Mouse (Mus musculus) heart, embryonic 12.5 days (tissue): ENCODE measurements around the gene Cxcl10. TPM values are rescaled to one million over a fixed set of nuclear protein-coding genes. Genes with fewer than 3 reads are reported as not detected.

Source experiments
- ATAC-seq: fragments of 200-750 bp; cut with Nextera tagmentation; 2 replicates; pipeline ENCODE4 v1.8.0; 2017; ENCODE audit warnings: moderate TSS enrichment, moderate library complexity; ENCODE audit not compliant: insufficient number of reproducible peaks, low FRiP score
- H3K27ac ChIP-seq: fragments of 300-500 bp; sonication (generic); 2 replicates; pipeline ENCODE4 v1.5.1; 2016; ENCODE audit warnings: mild to moderate bottlenecking, moderate library complexity; ENCODE audit not compliant: poor library complexity, severe bottlenecking
- H3K27me3 ChIP-seq: fragments of 300-500 bp; sonication (generic); replicated peaks from 2 replicates; pipeline ENCODE4 v1.6.1; 2016; ENCODE audit warnings: mild to moderate bottlenecking, moderate library complexity
- H3K36me3 ChIP-seq: fragments of 300-500 bp; sonication (generic); 2 replicates; pipeline ENCODE4 v1.6.1; 2016; ENCODE audit warnings: mild to moderate bottlenecking, moderate library complexity
- H3K4me1 ChIP-seq: fragments of 300-500 bp; sonication (generic); replicated peaks from 2 replicates; pipeline ENCODE4 v1.6.1; 2016; ENCODE audit warnings: mild to moderate bottlenecking
- H3K4me2 ChIP-seq: fragments of 300-500 bp; sonication (generic); 2 replicates; pipeline ENCODE4 v1.6.1; 2016; ENCODE audit warnings: mild to moderate bottlenecking, moderate library complexity
- H3K4me3 ChIP-seq: fragments of 300-500 bp; sonication (generic); 2 replicates; pipeline ENCODE4 v1.5.1; 2016; ENCODE audit warnings: mild to moderate bottlenecking
- H3K9ac ChIP-seq: fragments of 300-500 bp; sonication (generic); 2 replicates; pipeline ENCODE4 v1.6.1; 2016; ENCODE audit warnings: mild to moderate bottlenecking, moderate library complexity
- H3K9me3 ChIP-seq: fragments of 300-500 bp; sonication (generic); replicated peaks from 2 replicates; pipeline ENCODE4 v1.6.1; 2016; ENCODE audit warnings: mild to moderate bottlenecking, moderate library complexity
- WGBS: fragments of 180-500 bp; shearing (Covaris S2); methylation state at CpG from one replicate; pipeline ENCODE4 v1.1.7; 2016; 5-methylcytosine and 5-hydroxymethylcytosine counted together
- polyA plus RNA-seq: library from polyadenylated mRNA; unstranded; fragments of >200 nt; fragmentation: Nextera tagmentation; extraction: Ambion mirVana; gene quantifications from 2 replicates; pipeline ENCODE4 v1.2.1, GENCODE M21; 2016

The Cxcl10 gene
- polyA plus RNA-seq, 1 experiment from 2014 or later: 0.52 TPM

DNA sequence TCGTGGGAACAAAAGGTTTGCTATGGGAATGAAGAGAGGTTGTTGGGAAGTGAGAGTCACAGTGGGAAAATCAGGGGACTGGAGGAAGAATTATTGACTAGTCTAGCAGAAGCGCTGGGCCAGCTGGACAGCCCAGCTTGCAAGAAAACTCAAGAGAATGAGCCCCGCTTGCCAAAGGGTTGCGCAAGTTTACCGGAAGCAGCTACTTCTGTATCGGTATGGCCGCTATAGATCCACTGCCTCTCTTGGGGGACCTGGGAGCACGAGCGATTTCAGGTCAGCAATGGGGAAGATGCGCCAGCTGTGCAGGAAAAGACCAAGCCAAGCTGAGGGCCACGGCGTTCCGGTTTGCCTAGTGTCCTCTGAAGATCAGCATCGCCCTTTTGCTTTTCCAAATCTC is 30.1 kb downstream of the Cxcl10 start:
- H3K4me2 ChIP-seq: no peak overlapping the region
- H3K27ac ChIP-seq: no peak overlapping the region
- H3K36me3 ChIP-seq: no peaks in the 10 kb centered on the region
- WGBS: 87% methylated on average over 14 of the region's 14 CpGs
- H3K4me1 ChIP-seq: peaks cover 4% of the 10 kb centered on the region; the same call in 1 of the 2 replicates
- no peaks in the 10 kb centered on the region for H3K27me3 ChIP-seq
- no peak overlapping the region for H3K9ac ChIP-seq
- no peaks in the 10 kb centered on the region for H3K9me3 ChIP-seq
- no peak overlapping the region for H3K4me3 ChIP-seq
- no peak for ATAC-seq

DNA sequence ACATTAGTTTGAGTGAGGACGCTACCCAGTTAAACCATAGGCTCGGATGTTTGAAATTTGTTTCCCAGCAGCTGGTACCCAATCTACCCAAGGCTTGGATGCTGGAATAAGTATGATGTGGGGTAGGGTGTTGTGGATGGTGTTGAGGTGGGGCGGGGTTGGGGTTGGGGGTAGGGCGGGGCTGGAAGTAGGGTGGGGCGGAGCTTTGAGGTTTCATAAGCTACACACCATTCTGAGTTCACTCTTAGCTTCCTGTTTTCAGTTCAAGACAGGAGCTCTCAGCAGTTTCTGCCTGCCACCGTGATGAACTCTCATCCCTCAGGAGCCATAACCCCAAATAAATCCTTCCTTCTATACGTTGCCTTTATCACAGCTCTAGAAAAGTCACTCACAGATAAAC is 30.6 kb downstream of the Cxcl10 start:
- no peak for ATAC-seq
- H3K27ac ChIP-seq: no peak overlapping the region
- H3K9me3 ChIP-seq: no peaks in the 10 kb centered on the region
- H3K9ac ChIP-seq: no peak overlapping the region
- no peak overlapping the region for H3K4me3 ChIP-seq
- H3K36me3 ChIP-seq: no peaks in the 10 kb centered on the region
- H3K4me1 ChIP-seq: peaks cover 4% of the 10 kb centered on the region; the same call in 1 of the 2 replicates
- 77% methylated on average over 7 of the region's 7 CpGs for WGBS
- no peak overlapping the region for H3K4me2 ChIP-seq
- no peaks in the 10 kb centered on the region for H3K27me3 ChIP-seq

DNA sequence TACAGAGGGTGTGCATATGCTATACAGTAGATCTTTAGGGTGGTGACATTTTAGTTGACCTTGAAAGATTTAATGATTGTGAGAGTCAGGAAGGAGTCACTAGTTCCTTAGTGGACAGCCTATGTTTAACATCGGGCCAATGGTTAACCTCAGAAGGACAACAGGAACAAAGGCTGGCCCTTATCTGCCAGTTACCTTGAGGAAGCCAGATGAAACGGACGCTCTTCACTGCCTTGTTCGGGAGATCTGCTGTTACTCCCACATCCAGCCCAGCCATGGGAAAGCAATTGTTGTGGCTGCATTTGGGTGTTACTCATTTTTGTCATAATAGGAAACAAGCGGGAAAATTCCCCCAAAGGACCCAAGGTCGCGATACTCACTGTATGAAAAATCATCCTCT is 34.9 kb downstream of the Cxcl10 start:
- Histone ChIP-seq H3K4me2 (no peak overlapping the region), H3K27me3 (no peaks in the 10 kb centered on the region), H3K4me3 (no peak overlapping the region), H3K36me3 (no peaks in the 10 kb centered on the region), H3K27ac (no peak overlapping the region), H3K4me1 (peaks cover 5% of the 10 kb centered on the region), H3K9me3 (no peaks in the 10 kb centered on the region), H3K9ac (no peak overlapping the region)
- 45% methylated on average over 7 of the region's 7 CpGs for WGBS
- no peak for ATAC-seq

DNA sequence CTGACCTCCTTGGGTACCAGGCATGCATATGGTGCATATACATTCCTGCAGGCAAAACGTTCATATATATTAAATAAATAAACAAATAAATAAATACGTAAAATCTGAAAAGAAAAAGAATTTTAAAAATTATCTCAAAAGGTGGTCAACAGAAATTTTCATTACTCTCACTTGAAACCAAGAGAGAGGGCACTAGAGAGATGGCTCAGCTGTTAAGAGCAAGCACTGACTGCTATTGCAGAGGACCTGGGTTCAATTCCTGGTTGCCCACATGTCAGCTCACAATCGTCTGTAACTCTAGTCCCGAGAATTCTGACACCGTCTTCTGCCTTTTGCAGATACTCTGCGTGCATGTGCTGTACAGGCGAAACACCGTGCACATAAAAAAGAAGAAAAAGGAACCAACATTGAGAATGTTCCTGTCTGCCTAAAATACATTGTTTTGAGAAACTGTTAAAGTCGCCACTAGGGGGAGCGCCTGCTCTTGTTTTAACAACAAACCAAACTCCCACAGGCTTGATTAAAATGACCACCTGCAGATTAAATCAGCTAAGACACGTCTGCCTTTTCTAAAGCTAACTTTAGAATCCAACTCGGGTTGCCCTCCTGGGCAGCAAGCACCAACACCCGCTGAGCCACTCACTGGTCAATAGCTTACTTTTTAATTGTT is 36.5 kb downstream of the Cxcl10 start:
- H3K27ac ChIP-seq: no peak overlapping the region
- no peak overlapping the region for H3K4me2 ChIP-seq
- no peak for ATAC-seq
- H3K4me3 ChIP-seq: no peak overlapping the region
- no peaks in the 10 kb centered on the region for H3K27me3 ChIP-seq
- H3K4me1 ChIP-seq: peaks cover 10% of the 10 kb centered on the region
- no peaks in the 10 kb centered on the region for H3K36me3 ChIP-seq
- 12% methylated on average over 13 of the region's 13 CpGs for WGBS
- no peak overlapping the region for H3K9ac ChIP-seq
- no peaks in the 10 kb centered on the region for H3K9me3 ChIP-seq

GRCm38 (mm10) chr5:92309681-92310511 is 38.8 kb downstream of the Cxcl10 start, which contains the start of gene Sdad1:
Gene Sdad1, minus strand, starts transcription at chr5:92310479.
- ATAC-seq: peak; percentile 94
- Histone ChIP-seq H3K36me3 (peaks cover 12% of the 10 kb centered on the region), H3K9me3 (no peaks in the 10 kb centered on the region), H3K9ac (peak within 1 kb of the TSS; percentile 89), H3K27ac (peak within 1 kb of the TSS; percentile 55; the same call in 1 of the 2 replicates), H3K4me3 (peak within 1 kb of the TSS; percentile 93), H3K4me1 (peaks cover 10% of the 10 kb centered on the region), H3K4me2 (peak within 1 kb of the TSS; percentile 84), H3K27me3 (no peaks in the 10 kb centered on the region)
- 2% methylated on average over 41 of the region's 41 CpGs for WGBS

- Histone ChIP-seq H3K4me1 (peaks cover 10% of the 10 kb centered on the region), H3K4me2 (no peak overlapping the region), H3K4me3 (no peak overlapping the region), H3K27ac (no peak overlapping the region), H3K36me3 (peaks cover 63% of the 10 kb centered on the region), H3K27me3 (no peaks in the 10 kb centered on the region), H3K9ac (no peak overlapping the region), H3K9me3 (no peaks in the 10 kb centered on the region)
- WGBS: 72% methylated on average over 3 of the region's 3 CpGs
- no peak for ATAC-seq
Measured at GRCm38 (mm10) chr5:92304291-92304690, 44.4 kb downstream of the Cxcl10 start.

- no peaks in the 10 kb centered on the region for H3K9me3 ChIP-seq
- H3K36me3 ChIP-seq: peaks cover 81% of the 10 kb centered on the region
- no peak overlapping the region for H3K4me3 ChIP-seq
- no peak overlapping the region for H3K27ac ChIP-seq
- ATAC-seq: no peak
- no peaks in the 10 kb centered on the region for H3K27me3 ChIP-seq
- H3K4me1 ChIP-seq: no peaks in the 10 kb centered on the region
- H3K4me2 ChIP-seq: no peak overlapping the region
- H3K9ac ChIP-seq: no peak overlapping the region
- 78% methylated on average over 13 of the region's 13 CpGs for WGBS
Measured at GRCm38 (mm10) chr5:92302149-92302840, 46.4 kb downstream of the Cxcl10 start.

Other genes with a start within 250 kb of the Cxcl10 start
- 39.9 and 41.9 TPM in 2 replicates for gene Uso1, start 211.0 kb downstream of the Cxcl10 start, polyA plus RNA-seq
- not detected in 2 replicates for gene U90926, start 133.5 kb downstream of the Cxcl10 start, polyA plus RNA-seq
- gene Ppef2, start 92.6 kb downstream of the Cxcl10 start, polyA plus RNA-seq: not detected in 2 replicates
- gene Naaa, start 70.7 kb downstream of the Cxcl10 start, polyA plus RNA-seq: 4.8 and 6.6 TPM in 2 replicates
- gene Sdad1, start 38.4 kb downstream of the Cxcl10 start, polyA plus RNA-seq: 28.5 and 29.0 TPM in 2 replicates
- gene Cxcl9, start 20.8 kb downstream of the Cxcl10 start, polyA plus RNA-seq: not detected in 2 replicates
- gene Art3, start 17.1 kb downstream of the Cxcl10 start, polyA plus RNA-seq: 37.5 and 41.5 TPM in 2 replicates
- gene Nup54, start 86.3 kb upstream of the Cxcl10 start, polyA plus RNA-seq: 42.6 and 44.6 TPM in 2 replicates
- 17.7 and 18.0 TPM in 2 replicates for gene Scarb2, start 157.9 kb upstream of the Cxcl10 start, polyA plus RNA-seq
- gene Fam47e, start 206.2 kb upstream of the Cxcl10 start, polyA plus RNA-seq: not detected in 2 replicates